Mouse (Mus musculus) liver, adult 2 months (tissue): ENCODE data around the gene Dars. TPM values are rescaled to one million over a fixed set of nuclear protein-coding genes. Genes with fewer than 3 reads are reported as not detected.
A peak's percentile ranks its signal among the peaks of the same experiment; 100 is the strongest.

Source experiments
- DNase-seq: peaks from one replicate; pipeline ENCODE4 v3.0.0-alpha.2; 2011; ENCODE audit warnings: low read depth, low spot score; ENCODE audit errors: extremely low read depth
- H3K27ac ChIP-seq: fragments of 200-500 bp; replicated peaks from 2 replicates; pipeline ENCODE4 v1.5.1; 2012; ENCODE audit warnings: low read depth, mild to moderate bottlenecking, control low read depth, inconsistent platforms, low read length; ENCODE audit not compliant: insufficient read depth
- H3K27me3 ChIP-seq: fragments of 200-500 bp; 2 replicates; pipeline ENCODE4 v1.6.1; 2012; ENCODE audit warnings: mild to moderate bottlenecking, moderate library complexity, low read length, inconsistent platforms; ENCODE audit not compliant: control insufficient read depth, insufficient read depth
- H3K36me3 ChIP-seq: fragments of 200-500 bp; 2 replicates; pipeline ENCODE4 v1.6.1; 2012; ENCODE audit warnings: low read length, inconsistent platforms; ENCODE audit not compliant: control insufficient read depth, insufficient read depth
- H3K4me1 ChIP-seq: fragments of 200-500 bp; 2 replicates; pipeline ENCODE4 v1.6.1; 2011; ENCODE audit warnings: low read length; ENCODE audit not compliant: control insufficient read depth, insufficient read depth
- H3K4me3 ChIP-seq: fragments of 200-500 bp; 2 replicates; pipeline ENCODE4 v1.5.1; 2011; ENCODE audit warnings: low read depth, mild to moderate bottlenecking, control low read depth, low read length, moderate library complexity; ENCODE audit not compliant: insufficient read depth
- H3K79me2 ChIP-seq: fragments of 200-500 bp; 2 replicates; pipeline ENCODE4 v1.6.1; 2012; ENCODE audit warnings: inconsistent platforms, mild to moderate bottlenecking, low read length, moderate library complexity; ENCODE audit not compliant: control insufficient read depth, insufficient read depth
- H3K9ac ChIP-seq: fragments of 200-500 bp; 2 replicates; pipeline ENCODE4 v1.6.1; 2012; ENCODE audit warnings: low read depth, mild to moderate bottlenecking, control low read depth, inconsistent platforms, low read length
- CTCF ChIP-seq: fragments of 200-500 bp; IDR thresholded peaks from 2 replicates; pipeline ENCODE4 v1.5.1; 2011; ENCODE audit warnings: low read depth, low read length, control low read depth
- POLR2A ChIP-seq: fragments of 200-500 bp; IDR thresholded peaks from 2 replicates; pipeline ENCODE4 v1.6.1; 2011; ENCODE audit warnings: low read length, control low read depth; ENCODE audit not compliant: insufficient read depth; ENCODE audit errors: extremely low read depth
- WGBS: fragments of 180-500 bp; shearing (Covaris S2); methylation state at CpG from one replicate; pipeline ENCODE4 v1.1.7; 2018; 5-methylcytosine and 5-hydroxymethylcytosine counted together
- polyA plus RNA-seq: library from polyadenylated mRNA; depleted of rRNA; stranded (reverse); fragments of >200 nt; gene quantifications from 2 replicates; pipeline ENCODE4 v1.2.3, GENCODE M21; 2012
- total RNA-seq: library from RNA; depleted of rRNA; stranded (reverse); fragments of >200 nt; gene quantifications from 2 replicates; pipeline ENCODE4 v1.2.3, GENCODE M21; 2014

The Dars gene
- total and polyA plus RNA-seq, 2 experiments: 14.7 to 104 TPM

DNA sequence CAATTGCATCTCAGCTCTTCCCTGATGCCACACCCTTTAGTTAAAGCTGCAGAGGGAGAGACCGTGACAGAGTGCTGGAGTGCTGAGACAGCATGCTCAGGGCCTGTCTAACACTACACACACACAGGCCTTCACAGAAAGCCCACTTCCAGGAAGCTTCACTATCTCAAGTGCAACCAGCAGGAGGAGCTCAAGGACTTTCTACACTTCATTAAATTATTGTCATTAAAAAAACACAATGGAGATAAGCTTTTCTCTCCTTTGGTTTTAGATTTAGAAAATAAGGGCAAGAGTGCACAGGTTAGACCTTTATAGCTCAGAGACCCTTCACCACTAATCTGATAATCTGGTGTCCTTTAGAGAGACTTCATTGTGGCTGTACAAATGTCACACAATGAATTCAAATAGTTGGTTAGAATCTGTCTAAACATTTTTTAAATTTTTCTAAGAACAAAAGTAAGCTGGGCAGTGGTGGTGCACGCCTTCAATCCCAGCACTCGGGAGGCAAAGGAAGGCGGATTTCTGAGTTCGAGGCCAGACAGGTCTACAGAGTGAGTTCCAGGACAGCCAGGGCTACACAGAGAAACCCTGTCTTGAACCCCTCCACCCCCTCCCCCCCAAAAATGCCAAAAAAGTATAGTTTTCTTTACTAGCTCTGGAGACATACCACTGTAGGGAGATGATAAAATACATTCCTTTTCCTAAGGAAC, 48.3 kb downstream of the Dars start:
- Histone ChIP-seq H3K27me3 (no peaks in the 10 kb centered on the region), H3K4me1 (no peaks in the 10 kb centered on the region), H3K36me3 (peaks cover 37% of the 10 kb centered on the region), H3K9ac (no peak overlapping the region), H3K27ac (no peak overlapping the region), H3K4me3 (no peak overlapping the region), H3K79me2 (no peaks in the 10 kb centered on the region)
- TF ChIP-seq POLR2A: no peak
- peak; percentile 19; the same call in 1 of the 2 replicates for TF ChIP-seq CTCF
- WGBS: 85% methylated on average over 5 of the region's 5 CpGs
- no peak for DNase-seq

GRCm38 (mm10) chr1:128360601-128361000, 56.6 kb downstream of the Dars start:
- Histone ChIP-seq H3K27ac (no peak overlapping the region), H3K27me3 (no peaks in the 10 kb centered on the region), H3K4me1 (no peaks in the 10 kb centered on the region), H3K9ac (no peak overlapping the region), H3K36me3 (peaks cover 16% of the 10 kb centered on the region), H3K4me3 (no peak overlapping the region), H3K79me2 (no peaks in the 10 kb centered on the region)
- WGBS: 66% methylated on average over 2 of the region's 2 CpGs
- no peak for TF ChIP-seq POLR2A
- DNase-seq: no peak

DNA sequence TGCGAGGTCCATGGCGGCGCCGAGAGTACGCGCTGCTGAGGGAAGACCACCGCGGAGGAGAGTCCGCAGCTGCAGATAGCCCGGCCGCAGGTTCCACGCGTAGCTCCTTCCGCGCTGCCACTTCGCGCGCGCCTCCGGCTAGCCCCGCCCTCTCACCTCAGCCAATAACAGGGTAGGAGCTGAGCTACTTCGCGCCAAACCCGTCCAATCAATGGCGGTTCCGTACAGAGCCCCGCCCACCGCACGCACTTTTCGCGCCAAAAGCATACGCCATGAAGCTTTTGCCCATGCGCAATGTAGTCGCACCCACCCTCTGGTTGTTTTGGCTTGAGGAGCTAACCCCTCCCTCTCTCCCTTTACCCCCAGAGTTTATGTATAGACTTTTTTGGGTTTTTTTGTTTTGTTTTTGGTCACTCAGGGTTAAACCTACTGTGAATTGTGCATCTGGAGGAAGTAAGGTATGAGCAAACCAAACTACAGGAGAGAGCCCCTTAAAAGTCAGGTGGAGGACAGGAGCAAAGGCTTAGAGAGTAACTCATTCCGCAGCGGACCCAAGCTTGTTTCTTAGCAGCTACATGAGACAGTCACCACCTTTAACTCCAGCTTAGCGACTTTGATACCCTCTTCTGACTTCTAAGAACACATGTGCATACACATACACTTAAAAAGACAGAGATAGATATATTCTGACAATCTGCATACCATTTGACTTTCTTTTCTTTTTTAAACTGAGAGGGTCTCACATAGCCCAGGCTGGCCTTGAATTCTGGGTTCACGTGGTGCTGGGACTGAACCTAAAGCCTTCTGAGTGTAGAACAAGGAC, 57.4 kb downstream of the Dars start, which contains the start of gene Mcm6:
Mcm6 (minus strand) TSS at position 111 of the 823 bp plus-strand sequence.
- peak within 1 kb of the TSS; percentile 64 for H3K9ac ChIP-seq
- TF ChIP-seq CTCF (no peak), POLR2A (no peak)
- peaks cover 16% of the 10 kb centered on the region for H3K36me3 ChIP-seq
- H3K4me1 ChIP-seq: peaks cover 4% of the 10 kb centered on the region; the same call in 1 of the 2 replicates
- DNase-seq: peak; percentile 75
- H3K27me3 ChIP-seq: no peaks in the 10 kb centered on the region
- no peak within 1 kb of the TSS for H3K27ac ChIP-seq
- WGBS: 3% methylated on average over 38 of the region's 38 CpGs
- H3K4me3 ChIP-seq: peak within 1 kb of the TSS; percentile 75
- H3K79me2 ChIP-seq: no peaks in the 10 kb centered on the region

GRCm38 (mm10) chr1:128358916-128359553, 58.1 kb downstream of the Dars start:
- WGBS: under 1% methylated on average over 35 of the region's 35 CpGs
- no peak for TF ChIP-seq POLR2A
- no peak for TF ChIP-seq CTCF
- no peaks in the 10 kb centered on the region for H3K79me2 ChIP-seq
- H3K27me3 ChIP-seq: no peaks in the 10 kb centered on the region
- H3K36me3 ChIP-seq: peaks cover 12% of the 10 kb centered on the region
- H3K4me3 ChIP-seq: peak overlapping the region; percentile 75
- H3K27ac ChIP-seq: no peak overlapping the region
- H3K9ac ChIP-seq: peak overlapping the region; percentile 64
- peaks cover 4% of the 10 kb centered on the region; the same call in 1 of the 2 replicates for H3K4me1 ChIP-seq
- DNase-seq: peak; percentile 39

- peaks cover 4% of the 10 kb centered on the region; the same call in 1 of the 2 replicates for H3K4me1 ChIP-seq
- no peak overlapping the region for H3K4me3 ChIP-seq
- DNase-seq: peak; percentile 19
- peaks cover 11% of the 10 kb centered on the region for H3K36me3 ChIP-seq
- H3K27me3 ChIP-seq: no peaks in the 10 kb centered on the region
- no peaks in the 10 kb centered on the region for H3K79me2 ChIP-seq
- TF ChIP-seq CTCF (no peak), POLR2A (no peak)
- no peak overlapping the region for H3K27ac ChIP-seq
- WGBS: 27% methylated on average over 6 of the region's 6 CpGs
- no peak overlapping the region for H3K9ac ChIP-seq
Measured at GRCm38 (mm10) chr1:128358276-128358675, 58.9 kb downstream of the Dars start.
